Mouse (Mus musculus): Measurements from ENCODE around the gene Gramd1a.

Gene Gramd1a

GRCm38 (mm10) chr7:31155296-31156033 lies at the start of gene Gramd1a:
Gene Gramd1a, minus strand, starts transcription at chr7:31155896.
- DNase-seq, result peak; percentile 94

DNA sequence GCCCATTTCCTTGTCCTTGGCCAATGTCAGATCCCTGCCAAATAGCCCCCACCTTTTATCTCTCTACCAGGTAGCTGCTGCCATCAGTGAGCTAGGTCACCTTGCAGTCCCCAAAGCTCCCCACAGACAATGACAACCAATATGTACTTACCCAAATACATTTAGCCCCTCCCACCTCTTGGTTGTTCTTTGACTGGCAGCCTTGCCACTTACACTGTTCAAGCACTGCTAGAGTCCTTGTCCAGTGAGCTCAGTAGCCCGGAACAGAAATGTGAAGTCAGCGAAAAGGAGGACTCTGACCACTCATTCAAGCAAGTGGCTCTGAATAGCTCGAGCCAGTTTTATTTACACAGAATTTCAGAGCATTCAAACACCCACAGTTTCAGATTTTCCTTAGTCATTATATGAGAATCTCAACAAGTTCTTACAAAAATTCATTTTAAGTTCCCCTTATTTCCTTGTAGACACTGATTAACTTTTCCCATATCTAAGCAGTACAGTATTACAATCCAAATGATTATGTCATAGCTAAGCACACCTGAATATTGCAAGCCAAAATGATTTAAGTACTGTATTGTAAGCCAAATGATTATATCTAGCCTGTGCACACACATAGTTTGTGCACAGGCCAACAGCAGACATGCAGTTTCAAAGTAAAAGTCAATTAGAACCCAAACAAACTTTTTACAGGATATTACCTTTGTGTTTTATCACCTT lies 40.1 kb upstream of the Gramd1a start:
- DNase-seq, result peak; percentile 51

- peak; percentile 92 for DNase-seq
Measured at GRCm38 (mm10) chr7:31184711-31185110, 29.0 kb upstream of the Gramd1a start.

DNA sequence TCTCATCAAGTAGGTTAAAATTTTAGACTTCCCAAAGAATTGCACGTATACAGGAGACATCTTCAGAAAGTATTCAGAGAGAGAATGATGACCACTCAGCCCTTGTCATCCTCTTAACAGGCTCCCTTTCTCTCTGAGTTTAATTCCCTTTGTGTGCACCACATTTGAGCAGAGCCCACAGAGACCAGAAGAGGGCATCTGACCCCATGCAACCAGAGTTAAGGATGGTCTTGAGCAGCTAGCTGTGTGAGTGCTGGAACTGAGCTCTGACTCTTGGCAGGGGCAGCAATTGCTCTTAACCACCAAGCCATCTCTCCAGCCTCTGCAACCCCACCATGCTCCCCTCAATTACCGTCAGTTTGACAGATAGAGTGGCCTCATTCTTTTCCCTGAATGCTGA lies 27.2 kb upstream of the Gramd1a start:
- DNase-seq, result no peak

DNA sequence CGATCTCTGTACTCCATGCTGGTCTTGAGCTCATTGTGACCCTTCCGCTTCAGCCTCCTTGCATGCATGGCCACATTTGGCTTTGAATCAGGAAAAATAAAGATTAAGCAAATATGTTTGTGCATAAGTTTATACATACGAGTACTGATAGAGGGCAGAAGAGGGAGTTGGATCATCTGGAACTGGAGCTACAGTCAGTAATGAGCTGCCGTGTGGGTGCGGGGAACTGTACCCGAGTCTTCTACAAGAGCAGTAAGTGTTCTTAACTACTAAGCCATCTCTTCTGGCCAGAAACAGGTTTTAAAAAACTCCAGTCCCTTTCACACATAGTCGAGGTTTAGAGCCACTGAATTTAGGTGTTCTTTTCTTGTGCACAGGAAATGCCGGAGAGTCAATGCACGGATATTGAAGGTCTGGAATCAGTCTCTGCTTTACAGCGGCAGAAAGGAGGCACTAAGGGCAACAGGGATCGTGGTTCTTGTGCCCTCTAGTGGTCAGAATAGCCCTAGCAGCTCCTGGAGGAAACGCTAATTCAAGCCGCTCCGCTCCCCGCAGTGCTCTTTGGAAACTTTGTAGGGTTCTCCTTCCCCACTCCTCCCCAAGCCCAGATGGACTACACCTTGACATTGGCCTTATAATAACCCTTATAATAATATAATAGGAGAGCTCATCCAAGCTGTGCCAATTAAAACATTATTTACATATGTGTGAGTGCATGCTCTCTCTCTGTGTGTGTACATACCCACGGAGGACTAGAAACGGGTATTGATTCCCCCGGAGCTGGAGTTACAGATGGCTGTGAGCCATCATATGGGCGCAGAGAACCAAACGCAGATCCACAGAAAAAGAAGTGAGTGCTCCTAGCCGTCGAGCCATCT lies 21.4 kb upstream of the Gramd1a start:
- peak; percentile 91 for DNase-seq

GRCm38 (mm10) chr7:31175096-31175495 lies 19.4 kb upstream of the Gramd1a start:
- DNase-seq, result no peak

- peak; percentile 88 for DNase-seq
Measured at GRCm38 (mm10) chr7:31174466-31174865, 18.8 kb upstream of the Gramd1a start.

GRCm38 (mm10) chr7:31172238-31172637 lies 16.5 kb upstream of the Gramd1a start:
- DNase-seq, result no peak

GRCm38 (mm10) chr7:31170520-31170919 lies 14.8 kb upstream of the Gramd1a start:
- no peak for DNase-seq

GRCm38 (mm10) chr7:31168412-31168811 lies 12.7 kb upstream of the Gramd1a start:
- peak; percentile 95 for DNase-seq

DNA sequence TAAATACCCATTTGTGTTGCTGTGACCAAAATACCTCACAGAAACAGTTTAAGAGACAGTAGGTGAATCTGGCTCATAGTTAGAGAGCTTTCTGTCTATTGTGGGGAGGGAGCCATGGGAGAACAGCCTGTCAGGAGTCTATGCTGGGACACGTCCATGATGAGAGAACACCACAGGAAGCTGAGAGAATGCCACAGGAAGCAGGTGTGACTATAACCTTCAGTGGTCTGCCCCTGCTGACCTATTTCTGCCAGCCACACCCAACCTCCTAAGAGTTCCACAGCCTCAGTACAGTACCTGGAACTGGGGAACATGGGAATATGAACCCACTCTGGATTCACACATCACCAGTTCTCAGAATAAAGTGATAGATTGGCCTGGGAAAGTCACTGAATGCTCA lies 9.1 kb upstream of the Gramd1a start:
- DNase-seq, result no peak

GRCm38 (mm10) chr7:31163666-31164577 lies 8.2 kb upstream of the Gramd1a start:
- no peak for DNase-seq

DNA sequence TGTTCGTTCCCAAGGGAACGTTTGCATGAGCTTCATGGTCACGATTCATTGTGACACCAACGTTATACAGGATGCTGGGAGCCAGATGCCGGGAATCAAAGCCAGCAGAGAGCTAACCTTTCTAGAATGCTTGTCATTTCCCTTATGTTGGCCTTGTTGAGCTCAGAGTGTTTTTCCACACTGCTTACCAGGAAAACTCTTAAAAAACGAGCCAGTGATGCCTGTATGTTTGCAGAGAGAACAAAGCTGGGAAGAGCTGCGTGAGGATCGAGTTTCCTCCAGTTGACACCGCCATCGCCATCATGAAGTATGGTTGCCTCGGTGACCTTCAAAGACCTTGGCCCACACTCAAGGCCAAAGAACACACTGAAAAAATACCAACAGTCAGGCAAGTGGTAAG lies 6.6 kb upstream of the Gramd1a start:
- peak; percentile 88 for DNase-seq

DNA sequence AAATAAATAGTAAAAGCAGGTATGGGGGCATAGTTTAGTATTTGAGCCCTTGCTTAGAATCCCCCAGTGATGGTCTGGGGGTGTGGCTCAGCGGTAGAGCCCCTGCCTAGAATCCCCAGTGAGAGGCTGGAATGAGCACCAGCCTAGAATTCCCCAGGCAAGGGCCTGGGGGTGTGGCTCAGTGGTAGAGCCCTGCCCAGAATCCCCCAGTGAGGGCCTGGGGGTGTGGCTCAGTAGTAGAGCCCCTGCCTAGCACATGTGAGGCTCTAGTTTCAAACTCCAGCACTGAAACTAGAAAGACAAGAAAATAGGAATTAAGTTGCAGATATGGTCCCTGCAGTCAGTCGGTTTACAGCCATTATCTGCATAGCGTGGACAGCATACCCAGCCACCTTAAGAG lies 6.1 kb upstream of the Gramd1a start:
- DNase-seq, result no peak

DNA sequence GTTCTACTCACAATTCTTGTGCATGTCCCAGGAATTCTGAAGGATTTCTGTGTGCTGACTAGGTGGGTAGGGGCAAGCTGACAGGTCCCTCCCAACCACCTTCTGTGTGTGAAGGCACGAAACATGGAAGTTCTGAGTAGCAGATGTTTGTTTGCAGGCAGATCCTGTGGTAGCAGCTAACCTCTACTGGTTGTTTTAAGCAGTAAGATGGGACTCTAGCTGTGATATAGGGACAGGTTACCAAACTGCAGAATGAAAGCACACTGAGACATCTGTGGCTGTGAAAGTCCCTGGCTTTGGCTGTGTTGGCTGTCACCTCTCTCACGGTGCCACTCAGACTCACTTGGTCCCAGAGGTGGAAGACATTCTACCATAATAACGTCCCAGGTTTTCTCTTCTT lies 5.5 kb upstream of the Gramd1a start:
- no peak for DNase-seq

DNA sequence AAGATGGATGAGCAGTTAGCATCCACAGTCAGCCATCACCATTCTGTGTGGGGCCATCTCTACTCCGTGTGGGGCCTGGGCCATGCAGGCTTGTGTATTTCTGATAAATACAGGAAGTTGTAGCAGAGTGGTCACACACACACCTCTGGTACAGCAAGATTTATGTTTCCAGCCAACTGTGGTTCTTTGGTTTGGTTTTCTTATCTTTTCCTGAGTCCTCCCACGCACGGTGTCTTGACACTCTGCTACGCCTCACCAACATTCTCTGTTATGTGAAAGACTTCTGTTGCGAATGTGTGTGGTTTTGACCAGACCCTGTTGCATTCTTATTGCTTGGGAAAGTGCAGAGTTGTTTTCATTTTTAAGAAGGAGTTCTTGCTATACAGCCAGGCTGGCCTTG lies 5.1 kb upstream of the Gramd1a start:
- no peak for DNase-seq

DNA sequence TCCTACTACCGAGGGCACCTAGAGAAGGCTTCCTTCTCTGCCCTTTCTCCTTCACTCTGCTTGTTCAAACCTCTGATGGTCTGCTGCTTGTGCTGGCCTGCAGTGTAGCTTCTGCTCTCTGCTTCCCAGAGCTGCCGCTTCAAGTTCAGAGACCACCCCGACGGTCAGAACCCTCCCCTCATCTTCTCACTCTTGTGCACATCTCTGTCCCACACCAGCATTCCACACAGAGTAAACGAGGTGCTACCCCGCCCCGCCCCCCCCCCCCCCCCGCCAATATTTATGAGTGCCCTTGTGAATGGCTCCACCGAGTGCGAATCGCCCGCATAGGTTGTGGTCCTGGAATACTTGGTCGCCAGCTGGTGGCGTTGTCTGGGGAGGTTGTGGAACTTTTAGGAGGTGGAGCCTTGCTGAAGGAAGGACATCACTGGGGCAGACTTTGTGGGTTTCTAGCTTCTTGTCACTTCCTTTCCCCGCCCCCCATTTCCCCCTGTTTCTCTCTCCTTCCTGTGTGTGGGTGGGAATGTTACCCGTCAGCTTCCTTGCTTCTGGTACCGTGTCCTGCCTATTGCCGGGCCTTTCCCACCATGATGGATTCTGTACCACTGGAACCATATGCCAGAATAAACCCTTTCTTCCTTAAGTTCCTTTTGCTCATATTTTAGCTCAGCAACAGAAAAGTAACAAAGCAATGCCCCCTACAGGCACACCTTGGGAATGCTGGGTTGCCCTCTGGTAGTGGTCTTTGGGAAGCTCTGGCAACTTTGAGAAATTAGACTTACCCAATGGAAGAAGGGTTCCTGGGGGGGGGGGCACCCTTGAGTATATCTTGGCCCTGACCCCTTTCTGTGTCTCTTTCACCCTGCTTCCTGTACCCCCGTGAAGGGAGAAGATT lies 585 bp upstream of the Gramd1a start:
- peak; percentile 96 for DNase-seq

DNA sequence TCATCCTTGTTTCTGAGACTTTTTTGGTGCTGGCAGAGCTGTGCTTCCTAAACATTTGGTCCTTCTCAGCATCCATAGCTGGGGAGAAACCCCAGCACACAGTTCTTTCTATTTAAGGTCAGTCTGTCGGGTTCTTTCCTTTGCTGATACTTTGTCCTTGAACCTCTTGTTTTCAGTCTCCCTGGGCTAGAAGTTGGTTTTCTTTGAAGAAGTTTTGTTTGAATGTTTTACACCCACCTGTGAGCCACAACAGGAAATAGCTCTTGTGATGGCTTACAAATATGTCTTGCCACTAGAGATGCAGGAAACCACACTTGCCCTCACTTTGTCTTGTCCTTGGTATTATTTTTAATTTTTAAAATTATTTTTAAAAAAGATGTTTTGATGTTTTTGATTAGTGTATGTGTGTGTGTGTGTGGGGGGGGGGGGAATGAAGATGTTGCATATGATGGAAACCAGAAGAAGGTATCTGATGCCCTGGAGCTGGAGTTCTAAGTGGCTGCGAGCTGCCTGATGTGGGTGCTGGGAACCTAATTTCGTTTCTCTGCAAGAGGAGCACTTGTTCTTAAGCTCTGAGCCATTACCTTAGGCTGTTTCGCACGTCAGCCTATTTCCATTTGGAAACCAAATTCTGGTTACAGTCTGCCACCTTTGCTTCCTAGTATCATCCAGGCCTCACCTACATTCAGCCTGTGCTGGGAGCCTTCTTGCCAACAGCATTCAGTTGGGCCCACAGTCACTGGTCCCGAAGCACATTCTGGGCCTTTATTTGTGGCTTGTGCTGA lies 2.0 kb downstream of the Gramd1a start:
- DNase-seq, result peak; percentile 82

- peak; percentile 99 for DNase-seq
Measured at GRCm38 (mm10) chr7:31151301-31152241, 4.1 kb downstream of the Gramd1a start.
